Mouse (Mus musculus) cerebellum, adult 11 months (tissue): ENCODE data around the gene Galnt4.

ENCODE experiments used
- DNase-seq: peaks from one replicate; pipeline ENCODE4 v3.0.0; 2022

Gene Galnt4

GRCm38 (mm10) chr10:99161987-99162582 is 54.1 kb downstream of the Galnt4 start:
- no peak for DNase-seq
